Mouse (Mus musculus) heart, embryonic 10.5 days (tissue): ENCODE measurements around the gene Hyal4. TPM values are rescaled to one million over a fixed set of nuclear protein-coding genes. Genes with fewer than 3 reads are reported as not detected.

ENCODE experiments used
- polyA plus RNA-seq: library from polyadenylated mRNA; unstranded; fragments of >200 nt; fragmentation: Nextera tagmentation; extraction: Ambion mirVana; gene quantifications from 2 replicates; pipeline ENCODE4 v1.2.1, GENCODE M21; 2016

The Hyal4 gene
- polyA plus RNA-seq, 1 experiment from 2014 or later = not detected

Other genes with a start within 250 kb of the Hyal4 start
- 0.30 and 0.38 TPM in 2 replicates for gene Iqub, start 233.3 kb upstream of the Hyal4 start, polyA plus RNA-seq
- gene Ndufa5, start 220.3 kb upstream of the Hyal4 start, polyA plus RNA-seq = 471 and 587 TPM in 2 replicates
- not detected in 2 replicates for gene Asb15, start 220.2 kb upstream of the Hyal4 start, polyA plus RNA-seq
- gene Lmod2, start 150.6 kb upstream of the Hyal4 start, polyA plus RNA-seq = 19.9 and 36.7 TPM in 2 replicates
- gene Wasl, start 83.3 kb upstream of the Hyal4 start, polyA plus RNA-seq = 56.5 and 61.6 TPM in 2 replicates
- gene Hyal6, start 15.1 kb upstream of the Hyal4 start, polyA plus RNA-seq = not detected in 2 replicates
- gene Spam1, start 42.9 kb downstream of the Hyal4 start, polyA plus RNA-seq = not detected in 2 replicates
- not detected in 2 replicates for gene Hyal5, start 109.7 kb downstream of the Hyal4 start, polyA plus RNA-seq
- 0.14 and 0.21 TPM in 2 replicates for gene Tmem229a, start 208.0 kb downstream of the Hyal4 start, polyA plus RNA-seq